Mouse (Mus musculus) stomach, embryonic 14.5 days (tissue): ENCODE measurements around the gene Vgf. TPM values are rescaled to one million over a fixed set of nuclear protein-coding genes. Genes with fewer than 3 reads are reported as not detected.

Experiments
- ATAC-seq: fragments of 200-750 bp; cut with Nextera tagmentation; 2 replicates; pipeline ENCODE4 v1.8.0; 2017; ENCODE audit warnings: low read depth, moderate TSS enrichment; ENCODE audit not compliant: insufficient number of reproducible peaks, insufficient read depth, low FRiP score
- H3K27ac ChIP-seq: fragments of 300-500 bp; sonication (generic); 2 replicates; pipeline ENCODE4 v1.5.1; 2014; ENCODE audit warnings: mild to moderate bottlenecking, low read length, moderate library complexity, mixed read lengths
- H3K27me3 ChIP-seq: fragments of 300-500 bp; sonication (generic); 2 replicates; pipeline ENCODE4 v1.6.1; 2014; ENCODE audit warnings: low read length, control low read depth, mixed read lengths; ENCODE audit not compliant: control insufficient read depth, insufficient read depth
- H3K36me3 ChIP-seq: fragments of 300-500 bp; sonication (generic); 2 replicates; pipeline ENCODE4 v1.6.1; 2014; ENCODE audit warnings: mild to moderate bottlenecking, control low read depth, low read length, moderate library complexity, mixed read lengths; ENCODE audit not compliant: control insufficient read depth, insufficient read depth
- H3K4me1 ChIP-seq: fragments of 300-500 bp; sonication (generic); 2 replicates; pipeline ENCODE4 v1.6.1; 2014; ENCODE audit warnings: low read length, control low read depth, mixed read lengths; ENCODE audit not compliant: control insufficient read depth, insufficient read depth
- H3K4me2 ChIP-seq: fragments of 300-500 bp; sonication (generic); replicated peaks from 2 replicates; pipeline ENCODE4 v1.6.1; 2014; ENCODE audit warnings: low read depth, low read length, control low read depth
- H3K4me3 ChIP-seq: fragments of 300-500 bp; sonication (generic); 2 replicates; pipeline ENCODE4 v1.5.1; 2014; ENCODE audit warnings: low read depth, low read length, control low read depth
- H3K9ac ChIP-seq: fragments of 300-500 bp; sonication (generic); replicated peaks from 2 replicates; pipeline ENCODE4 v1.6.1; 2014; ENCODE audit warnings: low read depth, mild to moderate bottlenecking, control low read depth, low read length, moderate library complexity, mixed read lengths
- H3K9me3 ChIP-seq: fragments of 300-500 bp; sonication (generic); 2 replicates; pipeline ENCODE4 v1.6.1; 2016; ENCODE audit warnings: low read depth, low read length, control low read depth; ENCODE audit not compliant: control insufficient read depth
- WGBS: fragments of 180-500 bp; shearing (Covaris S2); extraction: QIAGEN DNeasy Blood & Tissue Kit; methylation state at CpG from one replicate; pipeline ENCODE4 v1.1.7; 2014; 5-methylcytosine and 5-hydroxymethylcytosine counted together
- polyA plus RNA-seq: library from polyadenylated mRNA; unstranded; fragments of >200 nt; fragmentation: Nextera tagmentation; extraction: Ambion mirVana; gene quantifications from 2 replicates; pipeline ENCODE4 v1.2.1, GENCODE M21; 2014

Vgf gene
- 0.65 and 0.83 TPM in 2 replicates for polyA plus RNA-seq

GRCm38 (mm10) chr5:137026092-137026491, at the start of gene Vgf:
Gene Vgf, plus strand, starts transcription at chr5:137026392.
- Histone ChIP-seq H3K4me1 (peaks cover 7% of the 10 kb centered on the region), H3K4me3 (no peak within 1 kb of the TSS), H3K4me2 (no peak within 1 kb of the TSS), H3K27ac (no peak within 1 kb of the TSS), H3K9ac (no peak within 1 kb of the TSS), H3K27me3 (peaks cover 42% of the 10 kb centered on the region), H3K36me3 (no peaks in the 10 kb centered on the region), H3K9me3 (no peaks in the 10 kb centered on the region)
- ATAC-seq = no peak
- WGBS = 25% methylated on average over 4 of the region's 4 CpGs

- no peak overlapping the region for H3K4me3 ChIP-seq
- no peaks in the 10 kb centered on the region for H3K27me3 ChIP-seq
- H3K4me1 ChIP-seq = no peaks in the 10 kb centered on the region
- H3K9me3 ChIP-seq = no peaks in the 10 kb centered on the region
- H3K9ac ChIP-seq = no peak overlapping the region
- H3K36me3 ChIP-seq = peaks cover 10% of the 10 kb centered on the region
- no peak overlapping the region for H3K4me2 ChIP-seq
- ATAC-seq = no peak
- no peak overlapping the region for H3K27ac ChIP-seq
- 69% methylated on average over 4 of the region's 4 CpGs for WGBS
These were observed 48.4 kb upstream of the Vgf start for GRCm38 (mm10) chr5:136977769-136978168.

DNA sequence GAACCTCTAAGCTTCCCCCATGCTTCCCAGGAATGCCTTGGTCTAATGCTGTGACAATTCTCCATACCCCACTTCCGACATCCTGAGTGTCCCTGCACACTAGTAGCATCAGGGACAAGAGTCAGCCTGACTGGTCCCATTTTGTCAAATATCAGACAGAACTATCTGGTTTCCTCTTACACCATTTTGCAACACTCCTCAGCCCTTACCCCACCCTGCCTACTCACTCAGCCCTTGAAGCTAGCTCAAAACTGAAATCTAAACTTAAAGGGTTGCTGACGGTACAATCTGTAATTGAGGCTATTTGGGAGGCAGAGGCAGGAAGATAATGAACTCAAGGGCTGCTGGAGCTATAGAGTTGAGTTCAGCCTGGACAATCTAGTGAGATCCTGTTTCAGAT, 46.4 kb upstream of the Vgf start:
- H3K4me1 ChIP-seq = no peaks in the 10 kb centered on the region
- H3K27me3 ChIP-seq = no peaks in the 10 kb centered on the region
- no peak overlapping the region for H3K27ac ChIP-seq
- H3K4me2 ChIP-seq = no peak overlapping the region
- no peak overlapping the region for H3K9ac ChIP-seq
- no peak overlapping the region for H3K4me3 ChIP-seq
- peaks cover 10% of the 10 kb centered on the region for H3K36me3 ChIP-seq
- 86% methylated on average over 2 of the region's 2 CpGs for WGBS
- no peaks in the 10 kb centered on the region for H3K9me3 ChIP-seq
- no peak for ATAC-seq

GRCm38 (mm10) chr5:136980974-136981373, 45.2 kb upstream of the Vgf start:
- H3K36me3 ChIP-seq = peaks cover 10% of the 10 kb centered on the region
- H3K4me3 ChIP-seq = no peak overlapping the region
- no peak overlapping the region for H3K27ac ChIP-seq
- H3K4me2 ChIP-seq = no peak overlapping the region
- H3K27me3 ChIP-seq = no peaks in the 10 kb centered on the region
- H3K9me3 ChIP-seq = no peaks in the 10 kb centered on the region
- peaks cover 5% of the 10 kb centered on the region for H3K4me1 ChIP-seq
- H3K9ac ChIP-seq = no peak overlapping the region
- 89% methylated on average over 8 of the region's 8 CpGs for WGBS
- ATAC-seq = no peak

GRCm38 (mm10) chr5:136982338-136982930, 43.8 kb upstream of the Vgf start:
- Histone ChIP-seq H3K27me3 (no peaks in the 10 kb centered on the region), H3K27ac (no peak overlapping the region), H3K4me3 (no peak overlapping the region), H3K4me1 (peaks cover 8% of the 10 kb centered on the region), H3K9me3 (no peaks in the 10 kb centered on the region), H3K4me2 (no peak overlapping the region), H3K9ac (no peak overlapping the region), H3K36me3 (peaks cover 10% of the 10 kb centered on the region)
- WGBS = 50% methylated on average over 15 of the region's 16 CpGs
- no peak for ATAC-seq

- 53% methylated on average over 14 of the region's 14 CpGs for WGBS
- H3K27ac ChIP-seq = no peak overlapping the region
- H3K4me1 ChIP-seq = peaks cover 13% of the 10 kb centered on the region
- H3K27me3 ChIP-seq = no peaks in the 10 kb centered on the region
- H3K4me2 ChIP-seq = no peak overlapping the region
- no peak overlapping the region for H3K9ac ChIP-seq
- H3K9me3 ChIP-seq = no peaks in the 10 kb centered on the region
- peaks cover 11% of the 10 kb centered on the region for H3K36me3 ChIP-seq
- no peak overlapping the region for H3K4me3 ChIP-seq
- ATAC-seq = no peak
These were observed 41.4 kb upstream of the Vgf start for GRCm38 (mm10) chr5:136984828-136985227.

GRCm38 (mm10) chr5:136986695-136987137, 39.5 kb upstream of the Vgf start, which contains the start of gene Plod3:
Gene Plod3, plus strand, starts transcription at chr5:136987019.
- Histone ChIP-seq H3K27me3 (no peaks in the 10 kb centered on the region), H3K9me3 (no peaks in the 10 kb centered on the region), H3K36me3 (peaks cover 24% of the 10 kb centered on the region; the same call in 1 of the 2 replicates), H3K4me2 (peak within 1 kb of the TSS; percentile 77), H3K9ac (peak within 1 kb of the TSS; percentile 92), H3K27ac (peak within 1 kb of the TSS; percentile 95), H3K4me1 (peaks cover 13% of the 10 kb centered on the region), H3K4me3 (peak within 1 kb of the TSS; percentile 96)
- WGBS = under 1% methylated on average over 26 of the region's 26 CpGs
- peak; percentile 91 for ATAC-seq

DNA sequence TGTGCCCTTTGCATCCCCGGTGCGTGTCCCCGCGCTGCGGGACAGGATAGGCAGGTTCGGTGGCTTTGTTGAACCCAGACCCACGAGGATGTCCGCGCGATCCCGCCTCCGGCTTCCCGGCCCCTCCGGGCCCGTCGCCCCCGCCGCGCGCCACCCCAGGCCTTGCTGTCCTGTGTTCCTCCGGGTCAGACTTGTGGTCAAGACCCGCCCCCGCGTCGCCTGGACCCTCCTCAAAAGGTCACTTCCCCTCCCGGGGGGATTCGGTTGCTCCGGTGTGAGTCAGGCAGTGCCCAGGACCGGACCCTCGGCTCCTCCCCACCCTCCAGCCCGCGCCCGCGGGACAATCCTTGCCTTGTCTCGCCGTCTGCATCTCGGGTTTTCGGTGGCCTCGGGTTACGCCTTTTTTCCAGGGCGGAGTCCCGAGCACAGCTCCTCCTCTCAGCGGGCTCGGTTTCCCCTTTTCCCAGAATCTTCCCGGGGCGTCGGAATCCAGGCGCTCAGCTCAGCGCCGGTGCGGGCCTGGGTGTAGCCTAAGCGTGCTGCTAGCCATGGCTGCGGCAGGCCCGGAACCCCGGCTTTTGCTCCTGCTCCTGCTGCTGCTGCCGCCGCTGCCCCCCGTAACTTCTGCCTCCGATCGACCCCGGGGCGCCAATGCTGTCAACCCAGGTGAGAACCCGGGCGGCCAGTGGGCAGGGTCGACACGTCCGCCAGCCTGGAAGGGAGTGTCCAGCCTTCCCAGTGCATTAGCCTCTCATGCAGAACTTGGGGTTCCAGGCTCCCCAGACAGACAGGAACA, 38.9 kb upstream of the Vgf start:
- Histone ChIP-seq H3K9me3 (no peaks in the 10 kb centered on the region), H3K4me1 (peaks cover 13% of the 10 kb centered on the region), H3K4me2 (peak overlapping the region; percentile 77), H3K4me3 (peak overlapping the region; percentile 96), H3K9ac (peak overlapping the region; percentile 92), H3K36me3 (peaks cover 25% of the 10 kb centered on the region; the same call in 1 of the 2 replicates), H3K27ac (peak overlapping the region; percentile 95), H3K27me3 (no peaks in the 10 kb centered on the region)
- under 1% methylated on average over 67 of the region's 67 CpGs for WGBS
- peak; percentile 73 for ATAC-seq
